Mouse (Mus musculus) v-Abl transformed pro-B cells (cell line): ENCODE measurements at regions not wholly inside any gene's neighbourhood (a gene's known extent, or its start where the extent isn't known, plus 50 kb on each side); places are given as distances from the start of the nearest gene placed in this dataset.

ENCODE experiments used
- in situ Hi-C, 2 experiments: fragments of 400-800 bp; cut with MboI; formaldehyde crosslinking; loops; one replicate each; pipeline ENCODE4 v1.15.1; 2025; ENCODE audit not compliant: unreplicated experiment in 2 of 2

GRCm38 (mm10) chr10:9005140-9005909 lies 119.5 kb upstream of the Sash1 start:
- in situ Hi-C loops: no loop called here

- in situ Hi-C loops: no loop called here
Observed at GRCm38 (mm10) chr10:9002261-9002660, 116.4 kb upstream of the Sash1 start.

- in situ Hi-C loops: no loop called here
Observed at GRCm38 (mm10) chr10:8998758-8999398, 113.0 kb upstream of the Sash1 start.

- in situ Hi-C loops: no loop called here
Observed at GRCm38 (mm10) chr10:8998356-8998755, 112.5 kb upstream of the Sash1 start.

- in situ Hi-C loops: no loop called here
Observed at GRCm38 (mm10) chr10:8995097-8995496, 109.2 kb upstream of the Sash1 start.

GRCm38 (mm10) chr10:8986339-8986738 lies 100.5 kb upstream of the Sash1 start:
- in situ Hi-C loops: no loop called here

- in situ Hi-C loops: no loop called here
Observed at GRCm38 (mm10) chr10:8983347-8983746, 97.5 kb upstream of the Sash1 start.

GRCm38 (mm10) chr10:8980568-8980967 lies 94.7 kb upstream of the Sash1 start:
- in situ Hi-C loops: no loop called here

GRCm38 (mm10) chr10:8978595-8978994 lies 92.7 kb upstream of the Sash1 start:
- in situ Hi-C loops: loop anchor here (5.0 to 10.0 kb wide), 4 partner anchors 64 to 294 kb away; no protein-coding TSS in a partner anchor

GRCm38 (mm10) chr10:8973934-8974333 lies 88.1 kb upstream of the Sash1 start:
- in situ Hi-C loops: loop anchor here (10.0 kb wide), 2 partner anchors 59 to 289 kb away; no protein-coding TSS in a partner anchor

GRCm38 (mm10) chr10:8972789-8973551 lies 87.1 kb upstream of the Sash1 start:
- in situ Hi-C loops: loop anchor here (10.0 kb wide), 2 partner anchors 58 to 288 kb away; no protein-coding TSS in a partner anchor

- in situ Hi-C loops: loop anchor here (10.0 kb wide), 2 partner anchors 56 to 286 kb away; no protein-coding TSS in a partner anchor
Observed at GRCm38 (mm10) chr10:8970807-8971206, 84.9 kb upstream of the Sash1 start.

- in situ Hi-C loops: no loop called here
Observed at GRCm38 (mm10) chr10:8969586-8969985, 83.7 kb upstream of the Sash1 start.

- in situ Hi-C loops: no loop called here
Observed at GRCm38 (mm10) chr10:8969016-8969415, 83.1 kb upstream of the Sash1 start.

- in situ Hi-C loops: no loop called here
Observed at GRCm38 (mm10) chr10:8968276-8968923, 82.5 kb upstream of the Sash1 start.

GRCm38 (mm10) chr10:8962921-8963320 lies 77.1 kb upstream of the Sash1 start:
- in situ Hi-C loops: no loop called here

GRCm38 (mm10) chr10:8960964-8961675 lies 75.2 kb upstream of the Sash1 start:
- in situ Hi-C loops: no loop called here

GRCm38 (mm10) chr10:8960275-8960960 lies 74.5 kb upstream of the Sash1 start:
- in situ Hi-C loops: no loop called here

GRCm38 (mm10) chr10:8955499-8956211 lies 69.8 kb upstream of the Sash1 start:
- in situ Hi-C loops: no loop called here
